Mouse (Mus musculus): ENCODE results near the gene Cdpf1. TPM values are rescaled to one million over a fixed set of nuclear protein-coding genes. Genes with fewer than 3 reads are reported as not detected.
"Not testable (repeated sequence)": the region's sequence is repeated elsewhere in the genome, so short reads cannot be mapped to it uniquely, and the experiment has no call there.

Gene Cdpf1
- polyA plus RNA-seq, 1 experiment from 2014 or later: 58.2 TPM

- Histone ChIP-seq H3K27me3 (replicated peaks; ENCODE audit: control insufficient read depth, insufficient read depth, low read length) (no peaks in the 10 kb centered on the region), H3K4me3 (ENCODE audit: low read length) (no peak overlapping the region), H3K27ac (ENCODE audit: low read length) (no peak overlapping the region), H3K4me1 (ENCODE audit: control insufficient read depth, insufficient read depth, low read length) (no peaks in the 10 kb centered on the region), H3K9ac (ENCODE audit: low read depth, low read length) (no peak overlapping the region), H3K9me3 (ENCODE audit: control insufficient read depth, low read length) (no peaks in the 10 kb centered on the region), H3K36me3 (ENCODE audit: control insufficient read depth, insufficient read depth, low read length) (0 out of 2 replicates have a peak, but pooled peaks cover 2% of the 10 kb centered on the region), H3K4me2 (ENCODE audit: low read depth, low read length) (no peak overlapping the region)
- no peak for ATAC-seq
- WGBS: 67% methylated on average over 1 of the region's 1 CpGs
Measured at GRCm38 (mm10) chr15:85792819-85793218, 18.7 kb downstream of the Cdpf1 start.

GRCm38 (mm10) chr15:85791449-85791848, 20.0 kb downstream of the Cdpf1 start:
- H3K27me3 ChIP-seq (replicated peaks; ENCODE audit: control insufficient read depth, insufficient read depth, low read length): no peaks in the 10 kb centered on the region
- 88% methylated on average over 4 of the region's 4 CpGs for WGBS
- no peaks in the 10 kb centered on the region for H3K4me1 ChIP-seq (ENCODE audit: control insufficient read depth, insufficient read depth, low read length)
- no peak for ATAC-seq
- no peak overlapping the region for H3K9ac ChIP-seq (ENCODE audit: low read depth, low read length)
- H3K4me3 ChIP-seq (ENCODE audit: low read length): no peak overlapping the region
- H3K4me2 ChIP-seq (ENCODE audit: low read depth, low read length): no peak overlapping the region
- H3K9me3 ChIP-seq (ENCODE audit: control insufficient read depth, low read length): no peaks in the 10 kb centered on the region
- H3K36me3 ChIP-seq (ENCODE audit: control insufficient read depth, insufficient read depth, low read length): no peaks in the 10 kb centered on the region
- no peak overlapping the region for H3K27ac ChIP-seq (ENCODE audit: low read length)

- H3K27ac ChIP-seq (ENCODE audit: low read length): no peak overlapping the region
- H3K4me3 ChIP-seq (ENCODE audit: low read length): no peak overlapping the region
- H3K36me3 ChIP-seq (ENCODE audit: control insufficient read depth, insufficient read depth, low read length): no peaks in the 10 kb centered on the region
- no peak for ATAC-seq
- WGBS: 76% methylated on average over 16 of the region's 16 CpGs
- no peak overlapping the region for H3K4me2 ChIP-seq (ENCODE audit: low read depth, low read length)
- H3K9ac ChIP-seq (ENCODE audit: low read depth, low read length): no peak overlapping the region
- H3K4me1 ChIP-seq (ENCODE audit: control insufficient read depth, insufficient read depth, low read length): no peaks in the 10 kb centered on the region
- H3K27me3 ChIP-seq (replicated peaks; ENCODE audit: control insufficient read depth, insufficient read depth, low read length): no peaks in the 10 kb centered on the region
- no peaks in the 10 kb centered on the region for H3K9me3 ChIP-seq (ENCODE audit: control insufficient read depth, low read length)
Measured at GRCm38 (mm10) chr15:85788633-85789032, 22.9 kb downstream of the Cdpf1 start.

GRCm38 (mm10) chr15:85788051-85788450, 23.4 kb downstream of the Cdpf1 start:
- Histone ChIP-seq H3K9ac (ENCODE audit: low read depth, low read length) (no peak overlapping the region), H3K36me3 (ENCODE audit: control insufficient read depth, insufficient read depth, low read length) (no peaks in the 10 kb centered on the region), H3K4me1 (ENCODE audit: control insufficient read depth, insufficient read depth, low read length) (no peaks in the 10 kb centered on the region), H3K4me2 (ENCODE audit: low read depth, low read length) (no peak overlapping the region), H3K27me3 (replicated peaks; ENCODE audit: control insufficient read depth, insufficient read depth, low read length) (no peaks in the 10 kb centered on the region), H3K4me3 (ENCODE audit: low read length) (no peak overlapping the region), H3K9me3 (ENCODE audit: control insufficient read depth, low read length) (no peaks in the 10 kb centered on the region), H3K27ac (ENCODE audit: low read length) (no peak overlapping the region)
- no peak for ATAC-seq
- WGBS: 89% methylated on average over 4 of the region's 4 CpGs

GRCm38 (mm10) chr15:85787482-85787881, 24.0 kb downstream of the Cdpf1 start:
- Histone ChIP-seq H3K9me3 (ENCODE audit: control insufficient read depth, low read length) (no peaks in the 10 kb centered on the region), H3K9ac (ENCODE audit: low read depth, low read length) (no peak overlapping the region), H3K4me3 (ENCODE audit: low read length) (no peak overlapping the region), H3K4me1 (ENCODE audit: control insufficient read depth, insufficient read depth, low read length) (no peaks in the 10 kb centered on the region), H3K4me2 (ENCODE audit: low read depth, low read length) (no peak overlapping the region), H3K36me3 (ENCODE audit: control insufficient read depth, insufficient read depth, low read length) (no peaks in the 10 kb centered on the region), H3K27ac (ENCODE audit: low read length) (no peak overlapping the region), H3K27me3 (replicated peaks; ENCODE audit: control insufficient read depth, insufficient read depth, low read length) (no peaks in the 10 kb centered on the region)
- WGBS: 87% methylated on average over 6 of the region's 6 CpGs
- no peak for ATAC-seq

- no peak overlapping the region for H3K9ac ChIP-seq (ENCODE audit: low read depth, low read length)
- no peaks in the 10 kb centered on the region for H3K36me3 ChIP-seq (ENCODE audit: control insufficient read depth, insufficient read depth, low read length)
- no peaks in the 10 kb centered on the region for H3K9me3 ChIP-seq (ENCODE audit: control insufficient read depth, low read length)
- H3K27ac ChIP-seq (ENCODE audit: low read length): no peak overlapping the region
- no peaks in the 10 kb centered on the region for H3K4me1 ChIP-seq (ENCODE audit: control insufficient read depth, insufficient read depth, low read length)
- no peak overlapping the region for H3K4me2 ChIP-seq (ENCODE audit: low read depth, low read length)
- 58% methylated on average over 5 of the region's 5 CpGs for WGBS
- ATAC-seq: peak; percentile 88
- no peaks in the 10 kb centered on the region for H3K27me3 ChIP-seq (replicated peaks; ENCODE audit: control insufficient read depth, insufficient read depth, low read length)
- H3K4me3 ChIP-seq (ENCODE audit: low read length): no peak overlapping the region
Measured at GRCm38 (mm10) chr15:85786711-85787110, 24.8 kb downstream of the Cdpf1 start.

GRCm38 (mm10) chr15:85784341-85784740, 27.2 kb downstream of the Cdpf1 start:
- H3K4me2 ChIP-seq (ENCODE audit: low read depth, low read length): no peak overlapping the region

GRCm38 (mm10) chr15:85783146-85783545, 28.4 kb downstream of the Cdpf1 start:
- Histone ChIP-seq H3K36me3 (ENCODE audit: control insufficient read depth, insufficient read depth, low read length) (no peaks in the 10 kb centered on the region), H3K27ac (ENCODE audit: low read length) (no peak overlapping the region), H3K9ac (ENCODE audit: low read depth, low read length) (no peak overlapping the region), H3K4me3 (ENCODE audit: low read length) (no peak overlapping the region), H3K9me3 (ENCODE audit: control insufficient read depth, low read length) (no peaks in the 10 kb centered on the region), H3K27me3 (replicated peaks; ENCODE audit: control insufficient read depth, insufficient read depth, low read length) (no peaks in the 10 kb centered on the region), H3K4me2 (ENCODE audit: low read depth, low read length) (no peak overlapping the region), H3K4me1 (ENCODE audit: control insufficient read depth, insufficient read depth, low read length) (no peaks in the 10 kb centered on the region)
- ATAC-seq: no peak
- WGBS: 88% methylated on average over 4 of the region's 4 CpGs

More at GRCm38 (mm10) chr15:85784341-85784740, 27.2 kb downstream of the Cdpf1 start:
- Histone ChIP-seq H3K36me3 (ENCODE audit: control insufficient read depth, insufficient read depth, low read length) (no peaks in the 10 kb centered on the region), H3K27me3 (replicated peaks; ENCODE audit: control insufficient read depth, insufficient read depth, low read length) (no peaks in the 10 kb centered on the region), H3K4me1 (ENCODE audit: control insufficient read depth, insufficient read depth, low read length) (no peaks in the 10 kb centered on the region), H3K27ac (ENCODE audit: low read length) (no peak overlapping the region), H3K9me3 (ENCODE audit: control insufficient read depth, low read length) (no peaks in the 10 kb centered on the region), H3K4me3 (ENCODE audit: low read length) (no peak overlapping the region), H3K9ac (ENCODE audit: low read depth, low read length) (no peak overlapping the region)
- 87% methylated on average over 3 of the region's 3 CpGs for whole genome bisulfite sequencing
- ATAC-seq: no peak

GRCm38 (mm10) chr15:85778891-85779290, 32.6 kb downstream of the Cdpf1 start:
- H3K4me3 ChIP-seq (ENCODE audit: low read length); ATAC-seq; H3K36me3 ChIP-seq (ENCODE audit: control insufficient read depth, insufficient read depth, low read length); H3K9ac ChIP-seq (ENCODE audit: low read depth, low read length); H3K27ac ChIP-seq (ENCODE audit: low read length); H3K4me1 ChIP-seq (ENCODE audit: control insufficient read depth, insufficient read depth, low read length); H3K9me3 ChIP-seq (ENCODE audit: control insufficient read depth, low read length); H3K27me3 ChIP-seq (replicated peaks; ENCODE audit: control insufficient read depth, insufficient read depth, low read length); H3K4me2 ChIP-seq (ENCODE audit: low read depth, low read length): not testable (repeated sequence)
- 90% methylated on average over 6 of the region's 6 CpGs for WGBS

GRCm38 (mm10) chr15:85776771-85777170, 34.7 kb downstream of the Cdpf1 start:
- H3K27ac ChIP-seq (ENCODE audit: low read length): no peak overlapping the region
- 67% methylated on average over 5 of the region's 5 CpGs for WGBS

More at GRCm38 (mm10) chr15:85776771-85777170, 34.7 kb downstream of the Cdpf1 start:
- H3K4me2 ChIP-seq (ENCODE audit: low read depth, low read length): no peak overlapping the region
- H3K4me1 ChIP-seq (ENCODE audit: control insufficient read depth, insufficient read depth, low read length): peaks cover 5% of the 10 kb centered on the region; the same call in 1 of the 2 replicates
- H3K9me3 ChIP-seq (ENCODE audit: control insufficient read depth, low read length): no peaks in the 10 kb centered on the region
- H3K27me3 ChIP-seq (replicated peaks; ENCODE audit: control insufficient read depth, insufficient read depth, low read length): no peaks in the 10 kb centered on the region
- no peak overlapping the region for H3K4me3 ChIP-seq (ENCODE audit: low read length)
- H3K9ac ChIP-seq (ENCODE audit: low read depth, low read length): no peak overlapping the region
- 0 out of 2 replicates have a peak, but pooled peaks have one; percentile 26 for ATAC-seq
- no peaks in the 10 kb centered on the region for H3K36me3 ChIP-seq (ENCODE audit: control insufficient read depth, insufficient read depth, low read length)
